8 mouse cellular contexts compared by ENCODE assay signal in genomic region chr5:124424200-124424722, GRCm38 (mm10). TPM values are rescaled to one million over a fixed set of nuclear protein-coding genes. Genes with fewer than 3 reads are reported as not detected.
DNase-seq lines count a peak whose midpoint lies in the region; ATAC-seq and TF ChIP-seq lines count a peak whose summit lies in the region.

No protein-coding gene starts in this region.

- no peak for DNase-seq in heart, adult 8-10 months (ENCODE audit: low spot score)
- peak; percentile 77 for DNase-seq in MEL (ENCODE audit: low read depth, low spot score)
- peak; percentile 14 for DNase-seq in forebrain, embryonic 14.5 days (ENCODE audit: low spot score)
- no peak for DNase-seq in limb, embryonic 14.5 days (ENCODE audit: low spot score)
- DNase-seq in left cerebral cortex, postnatal 4 days, result no peak
- no peak for DNase-seq in left cerebral cortex, adult 18-20 months (ENCODE audit: low spot score in 2 of 2)

- H3K27ac ChIP-seq in heart, embryonic 12.5 days (ENCODE audit: poor library complexity, severe bottlenecking), result peak overlapping the region; percentile 78
- H3K27ac ChIP-seq in MEL (ENCODE audit: control insufficient read depth, low read depth, low read length), result peak overlapping the region; percentile 82
- H3K27ac ChIP-seq in forebrain, embryonic 14.5 days (ENCODE audit: low read depth, low read length), result peak overlapping the region; percentile 75
- H3K27ac ChIP-seq in limb, embryonic 14.5 days (replicated peaks; ENCODE audit: low read depth, low read length), result no peak overlapping the region
- no peak overlapping the region for H3K27ac ChIP-seq in neural tube, embryonic 14.5 days (ENCODE audit: low read depth, low read length)

- WGBS in heart, embryonic 12.5 days, result 3% methylated on average over 14 of the region's 14 CpGs
- 4% methylated on average over 14 of the region's 14 CpGs for WGBS in forebrain, embryonic 14.5 days
- WGBS in limb, embryonic 14.5 days, result 3% methylated on average over 14 of the region's 14 CpGs
- 3% methylated on average over 14 of the region's 14 CpGs for WGBS in neural tube, embryonic 14.5 days

- H3K9me3 ChIP-seq in heart, embryonic 12.5 days (replicated peaks), result no peaks in the 10 kb centered on the region
- no peaks in the 10 kb centered on the region for H3K9me3 ChIP-seq in MEL (replicated peaks; ENCODE audit: insufficient read depth, low read length)
- H3K9me3 ChIP-seq in forebrain, embryonic 14.5 days (replicated peaks; ENCODE audit: control insufficient read depth, low read length), result no peaks in the 10 kb centered on the region
- no peaks in the 10 kb centered on the region for H3K9me3 ChIP-seq in limb, embryonic 14.5 days (ENCODE audit: control insufficient read depth, low read length)
- H3K9me3 ChIP-seq in neural tube, embryonic 14.5 days (ENCODE audit: control insufficient read depth, low read length), result no peaks in the 10 kb centered on the region

- H3K27me3 ChIP-seq in heart, embryonic 12.5 days (replicated peaks), result no peaks in the 10 kb centered on the region
- no peaks in the 10 kb centered on the region for H3K27me3 ChIP-seq in MEL (ENCODE audit: control insufficient read depth in 1 of 2, insufficient read depth in 2 of 2, low read length in 2 of 2)
- no peaks in the 10 kb centered on the region for H3K27me3 ChIP-seq in forebrain, embryonic 14.5 days (replicated peaks; ENCODE audit: control insufficient read depth, insufficient read depth, low read length)
- H3K27me3 ChIP-seq in limb, embryonic 14.5 days (ENCODE audit: control insufficient read depth, insufficient read depth, low read length), result no peaks in the 10 kb centered on the region
- H3K27me3 ChIP-seq in neural tube, embryonic 14.5 days (ENCODE audit: control insufficient read depth, insufficient read depth, low read length), result no peaks in the 10 kb centered on the region

- intact Hi-C loops in left cerebral cortex, postnatal 4 days (cut with DNase I), result no loop called here

- no peak for TF ChIP-seq RAD21 in MEL (IDR thresholded peaks at IDR 0.05; ENCODE audit: low read depth, low read length)

- no peak for ATAC-seq in heart, embryonic 12.5 days (ENCODE audit: insufficient number of reproducible peaks, low FRiP score)
- ATAC-seq in forebrain, embryonic 14.5 days, result no peak
- ATAC-seq in limb, embryonic 14.5 days (ENCODE audit: low FRiP score, low read depth), result no peak
- no peak for ATAC-seq in neural tube, embryonic 14.5 days (ENCODE audit: low read depth)

- peak overlapping the region; percentile 96 for H3K4me2 ChIP-seq in heart, embryonic 12.5 days
- H3K4me2 ChIP-seq in forebrain, embryonic 14.5 days (ENCODE audit: low read length), result peak overlapping the region; percentile 91
- H3K4me2 ChIP-seq in limb, embryonic 14.5 days (replicated peaks; ENCODE audit: low read depth, low read length, severe bottlenecking), result peak overlapping the region; percentile 93
- H3K4me2 ChIP-seq in neural tube, embryonic 14.5 days (ENCODE audit: low read depth, low read length), result peak overlapping the region; percentile 92

- peak overlapping the region; percentile 99 for H3K4me3 ChIP-seq in heart, embryonic 12.5 days
- H3K4me3 ChIP-seq in MEL (ENCODE audit: control insufficient read depth in 1 of 2, insufficient read depth in 1 of 2, low read depth in 2 of 2, low read length in 2 of 2), result peak overlapping the region; percentile 84 to 100
- H3K4me3 ChIP-seq in forebrain, embryonic 14.5 days (ENCODE audit: low read depth, low read length), result peak overlapping the region; percentile 99
- peak overlapping the region; percentile 100 for H3K4me3 ChIP-seq in limb, embryonic 14.5 days (replicated peaks; ENCODE audit: low read length)
- H3K4me3 ChIP-seq in neural tube, embryonic 14.5 days (ENCODE audit: low read depth, low read length), result peak overlapping the region; percentile 95

- H3K4me1 ChIP-seq in heart, embryonic 12.5 days (replicated peaks), result peaks cover 17% of the 10 kb centered on the region
- H3K4me1 ChIP-seq in MEL (ENCODE audit: control insufficient read depth in 1 of 2, insufficient read depth in 2 of 2, low read length in 2 of 2), result peaks cover 13 to 16% of the 10 kb centered on the region in 2 experiments
- H3K4me1 ChIP-seq in forebrain, embryonic 14.5 days (ENCODE audit: control insufficient read depth, insufficient read depth, low read length), result peaks cover 8% of the 10 kb centered on the region
- peaks cover 8% of the 10 kb centered on the region for H3K4me1 ChIP-seq in limb, embryonic 14.5 days (ENCODE audit: control insufficient read depth, insufficient read depth, low read length)
- peaks cover 14% of the 10 kb centered on the region for H3K4me1 ChIP-seq in neural tube, embryonic 14.5 days (ENCODE audit: control insufficient read depth, insufficient read depth, low read length)

- TF ChIP-seq CTCF in MEL (IDR thresholded peaks at IDR 0.05 in 2 of 3, conservative IDR thresholded peaks at IDR 0.05 in 1 of 3; ENCODE audit: control insufficient read depth in 1 of 3, insufficient read depth in 1 of 3, low read depth in 2 of 3, low read length in 3 of 3, poor library complexity in 1 of 3, severe bottlenecking in 1 of 3), result no peak

- peak in 1 of 2 experiments; percentile 35; a peak in 1 of 4 replicates for TF ChIP-seq POLR2A in MEL (IDR thresholded peaks at IDR 0.05; ENCODE audit: control insufficient read depth in 1 of 2, insufficient read depth in 1 of 2, low read depth in 1 of 2, low read length in 2 of 2, poor library complexity in 1 of 2)
- TF ChIP-seq POLR2A in limb, embryonic 14.5 days (IDR thresholded peaks at IDR 0.05; ENCODE audit: borderline replicate concordance, extremely low read depth, insufficient read depth, insufficient read length), result no peak

- peak overlapping the region; percentile 99 for H3K9ac ChIP-seq in heart, embryonic 12.5 days
- H3K9ac ChIP-seq in MEL (ENCODE audit: control insufficient read depth, low read depth, low read length, poor library complexity, severe bottlenecking), result peak overlapping the region; percentile 100
- H3K9ac ChIP-seq in forebrain, embryonic 14.5 days (ENCODE audit: low read length), result peak overlapping the region; percentile 94
- peak overlapping the region; percentile 87 for H3K9ac ChIP-seq in limb, embryonic 14.5 days (ENCODE audit: low read depth, low read length, severe bottlenecking)
- peak overlapping the region; percentile 81 for H3K9ac ChIP-seq in neural tube, embryonic 14.5 days (replicated peaks; ENCODE audit: low read depth, low read length)

- peaks cover 58% of the 10 kb centered on the region for H3K79me2 ChIP-seq in MEL (ENCODE audit: control insufficient read depth, insufficient read depth, low read length, poor library complexity)

- H3K36me3 ChIP-seq in heart, embryonic 12.5 days, result peaks cover 2% of the 10 kb centered on the region; the same call in 1 of the 2 replicates
- H3K36me3 ChIP-seq in MEL (ENCODE audit: control insufficient read depth in 1 of 2, insufficient read depth in 2 of 2, low read length in 2 of 2), result peaks cover 0 to 42% of the 10 kb centered on the region in 2 experiments; a peak in 2 of 4 replicates
- no peaks in the 10 kb centered on the region for H3K36me3 ChIP-seq in forebrain, embryonic 14.5 days (ENCODE audit: control insufficient read depth, insufficient read depth, low read length)
- 0 out of 2 replicates have a peak, but pooled peaks cover 9% of the 10 kb centered on the region for H3K36me3 ChIP-seq in limb, embryonic 14.5 days (ENCODE audit: control insufficient read depth, insufficient read depth, low read length)
- no peaks in the 10 kb centered on the region for H3K36me3 ChIP-seq in neural tube, embryonic 14.5 days (ENCODE audit: control insufficient read depth, insufficient read depth, low read length)

- no peak for TF ChIP-seq EP300 in MEL (IDR thresholded peaks at IDR 0.05; ENCODE audit: low read depth in 1 of 2, low read length in 2 of 2)

RNA-seq across cellular contexts. Expression of gene Sbno1, which starts 1.5 kb away (rescaled TPM):
- polyA plus RNA-seq in heart, embryonic 12.5 days (2016; fragmentation: Nextera tagmentation; extraction: Ambion mirVana), result 71.8 and 75.3 TPM in 2 replicates
- total RNA-seq in heart, adult 8-10 months (2022), result 10 to 100 TPM; 63.2 to 73.4 (median 65.6) TPM
- total RNA-seq in MEL (2012; rRNA removed), result 38.8 and 39.3 TPM in 2 replicates
- polyA plus RNA-seq in MEL (2012; ENCODE audit: insufficient read depth in 1 of 2, insufficient read length in 2 of 2, low read depth in 1 of 2, low replicate concordance in 2 of 2, missing spikeins in 1 of 2), result 100 to 1,000 TPM in 1 of 2 experiments, 10 to 100 TPM in 1; 32.4 to 500 TPM
- 64.7 and 85.1 TPM in 2 replicates for polyA plus RNA-seq in forebrain, embryonic 14.5 days (2014; fragmentation: Nextera tagmentation; extraction: Ambion mirVana)
- 43.0 and 45.9 TPM in 2 replicates for polyA plus RNA-seq in limb, embryonic 14.5 days (2012; rRNA removed)
- 65.1 and 76.3 TPM in 2 replicates for polyA plus RNA-seq in limb, embryonic 14.5 days (2014; fragmentation: Nextera tagmentation; extraction: Ambion mirVana)
- polyA plus RNA-seq in neural tube, embryonic 14.5 days (2014; fragmentation: Nextera tagmentation; extraction: Ambion mirVana), result 101 and 102 TPM in 2 replicates
- 100 to 1,000 TPM; 126 to 131 TPM for total RNA-seq in left cerebral cortex, postnatal 4 days (2021)
- total RNA-seq in left cerebral cortex, adult 18-20 months (2021), result 100 to 1,000 TPM; 175 to 185 TPM

RNA-seq across cellular contexts. Expression of gene Kmt5a, which starts 15.5 kb away (rescaled TPM):
- 81.1 and 85.4 TPM in 2 replicates for polyA plus RNA-seq in heart, embryonic 12.5 days (2016; fragmentation: Nextera tagmentation; extraction: Ambion mirVana)
- 100 to 1,000 TPM; 197 to 262 (median 216) TPM for total RNA-seq in heart, adult 8-10 months (2022)
- total RNA-seq in MEL (2012; rRNA removed), result 104 and 110 TPM in 2 replicates
- polyA plus RNA-seq in MEL (2012; ENCODE audit: insufficient read depth in 1 of 2, insufficient read length in 2 of 2, low read depth in 1 of 2, low replicate concordance in 2 of 2, missing spikeins in 1 of 2), result 100 to 1,000 TPM in 1 of 2 experiments, 10 to 100 TPM in 1; 88.6 to 243 TPM
- polyA plus RNA-seq in forebrain, embryonic 14.5 days (2014; fragmentation: Nextera tagmentation; extraction: Ambion mirVana), result 21.7 and 24.2 TPM in 2 replicates
- 96.7 and 101 TPM in 2 replicates for polyA plus RNA-seq in limb, embryonic 14.5 days (2012; rRNA removed)
- 70.9 and 91.4 TPM in 2 replicates for polyA plus RNA-seq in limb, embryonic 14.5 days (2014; fragmentation: Nextera tagmentation; extraction: Ambion mirVana)
- 15.9 and 21.5 TPM in 2 replicates for polyA plus RNA-seq in neural tube, embryonic 14.5 days (2014; fragmentation: Nextera tagmentation; extraction: Ambion mirVana)
- 10 to 100 TPM; 45.2 to 55.7 TPM for total RNA-seq in left cerebral cortex, postnatal 4 days (2021)
- 10 to 100 TPM; 61.5 to 64.2 TPM for total RNA-seq in left cerebral cortex, adult 18-20 months (2021)

RNA-seq across cellular contexts. Expression of gene Rilpl2, which starts 53.9 kb away (rescaled TPM):
- 13.5 and 13.6 TPM in 2 replicates for polyA plus RNA-seq in heart, embryonic 12.5 days (2016; fragmentation: Nextera tagmentation; extraction: Ambion mirVana)
- 1 to 10 TPM; 7.0 to 7.8 (median 7.4) TPM for total RNA-seq in heart, adult 8-10 months (2022)
- total RNA-seq in MEL (2012; rRNA removed), result 12.1 and 13.4 TPM in 2 replicates
- polyA plus RNA-seq in MEL (2012; ENCODE audit: insufficient read depth in 1 of 2, insufficient read length in 2 of 2, low read depth in 1 of 2, low replicate concordance in 2 of 2, missing spikeins in 1 of 2), result 10 to 100 TPM in 1 of 2 experiments, not detected in 1; 14.3 TPM
- polyA plus RNA-seq in forebrain, embryonic 14.5 days (2014; fragmentation: Nextera tagmentation; extraction: Ambion mirVana), result 29.4 and 31.7 TPM in 2 replicates
- polyA plus RNA-seq in limb, embryonic 14.5 days (2012; rRNA removed), result 34.7 and 36.3 TPM in 2 replicates
- 36.9 and 39.2 TPM in 2 replicates for polyA plus RNA-seq in limb, embryonic 14.5 days (2014; fragmentation: Nextera tagmentation; extraction: Ambion mirVana)
- polyA plus RNA-seq in neural tube, embryonic 14.5 days (2014; fragmentation: Nextera tagmentation; extraction: Ambion mirVana), result 22.9 and 28.7 TPM in 2 replicates
- total RNA-seq in left cerebral cortex, postnatal 4 days (2021), result 10 to 100 TPM; 19.0 to 20.5 TPM
- total RNA-seq in left cerebral cortex, adult 18-20 months (2021), result 10 to 100 TPM; 17.5 to 19.3 TPM

RNA-seq across cellular contexts. Expression of gene Snrnp35, which starts 58.7 kb away (rescaled TPM):
- 23.9 and 24.0 TPM in 2 replicates for polyA plus RNA-seq in heart, embryonic 12.5 days (2016; fragmentation: Nextera tagmentation; extraction: Ambion mirVana)
- total RNA-seq in heart, adult 8-10 months (2022), result 10 to 100 TPM; 12.9 to 19.0 (median 14.6) TPM
- total RNA-seq in MEL (2012; rRNA removed), result 11.7 and 12.2 TPM in 2 replicates
- polyA plus RNA-seq in MEL (2012; ENCODE audit: insufficient read depth in 1 of 2, insufficient read length in 2 of 2, low read depth in 1 of 2, low replicate concordance in 2 of 2, missing spikeins in 1 of 2), result 10 to 100 TPM in 1 of 2 experiments, not detected in 1; 18.3 TPM
- 14.3 and 14.7 TPM in 2 replicates for polyA plus RNA-seq in forebrain, embryonic 14.5 days (2014; fragmentation: Nextera tagmentation; extraction: Ambion mirVana)
- polyA plus RNA-seq in limb, embryonic 14.5 days (2012; rRNA removed), result 8.1 and 17.1 TPM in 2 replicates
- 10.7 and 12.2 TPM in 2 replicates for polyA plus RNA-seq in limb, embryonic 14.5 days (2014; fragmentation: Nextera tagmentation; extraction: Ambion mirVana)
- 8.9 and 12.0 TPM in 2 replicates for polyA plus RNA-seq in neural tube, embryonic 14.5 days (2014; fragmentation: Nextera tagmentation; extraction: Ambion mirVana)
- total RNA-seq in left cerebral cortex, postnatal 4 days (2021), result 10 to 100 TPM; 26.4 to 33.6 TPM
- 10 to 100 TPM; 23.0 to 27.5 TPM for total RNA-seq in left cerebral cortex, adult 18-20 months (2021)

Comparison
In these comparisons a context has a peak if more than half of its experiments do, and no peak if none do; other contexts are left out.
1. H3K27ac ChIP-seq: peak in heart, embryonic 12.5 days (single experiment), MEL (single experiment) and forebrain, embryonic 14.5 days (single experiment); none in limb, embryonic 14.5 days (single experiment) and neural tube, embryonic 14.5 days (single experiment).
2. DNase-seq: peak in MEL (single experiment) and forebrain, embryonic 14.5 days (single experiment); none in heart, adult 8-10 months (single experiment), limb, embryonic 14.5 days (single experiment), left cerebral cortex, postnatal 4 days (single experiment) and left cerebral cortex, adult 18-20 months (0 of 2).
3. Peak in every context shown above with its lines, with median percentiles within 50 percentile points of each other: H3K4me2 ChIP-seq, H3K4me3 ChIP-seq and H3K9ac ChIP-seq.